Mouse (Mus musculus) heart, embryonic 14.5 days (tissue): ENCODE measurements at regions not wholly inside any gene's neighbourhood (a gene's known extent, or its start where the extent isn't known, plus 50 kb on each side); places are given as distances from the start of the nearest gene placed in this dataset.
A peak's percentile ranks its signal among the peaks of the same experiment; 100 is the strongest.

Experiments used
- ATAC-seq: fragments of 200-750 bp; cut with Nextera tagmentation; 2 replicates; pipeline ENCODE4 v1.8.0; 2017; ENCODE audit warnings: low read depth, moderate TSS enrichment; ENCODE audit not compliant: insufficient number of reproducible peaks, insufficient read depth, low FRiP score
- H3K27ac ChIP-seq, 2 experiments: fragments of 200-500 bp in 1 of 2; fragments of 300-500 bp in 1 of 2; sonication (generic) in 1 of 2; replicated peaks in 1 of 2; 2 replicates each; pipeline ENCODE4 v1.5.1; 2012 to 2014; ENCODE audit warnings: low read depth in 2 of 2, low read length in 2 of 2, control low read depth in 1 of 2, mild to moderate bottlenecking in 1 of 2, mixed read lengths in 1 of 2; ENCODE audit not compliant: control insufficient read depth in 1 of 2, insufficient read depth in 1 of 2
- H3K27me3 ChIP-seq: fragments of 300-500 bp; sonication (generic); 2 replicates; pipeline ENCODE4 v1.6.1; 2014; ENCODE audit warnings: mild to moderate bottlenecking, low read length, control low read depth; ENCODE audit not compliant: control insufficient read depth, insufficient read depth
- H3K36me3 ChIP-seq: fragments of 300-500 bp; sonication (generic); 2 replicates; pipeline ENCODE4 v1.6.1; 2014; ENCODE audit warnings: mild to moderate bottlenecking, control low read depth, low read length, mixed read lengths; ENCODE audit not compliant: control insufficient read depth, insufficient read depth
- H3K4me1 ChIP-seq, 2 experiments: fragments of 200-500 bp in 1 of 2; fragments of 300-500 bp in 1 of 2; sonication (generic) in 1 of 2; 2 replicates each; pipeline ENCODE4 v1.6.1; 2012 to 2014; ENCODE audit warnings: low read length in 2 of 2, control low read depth in 1 of 2, mixed read lengths in 1 of 2; ENCODE audit not compliant: control insufficient read depth in 2 of 2, insufficient read depth in 2 of 2
- H3K4me2 ChIP-seq: fragments of 300-500 bp; sonication (generic); 2 replicates; pipeline ENCODE4 v1.6.1; 2014; ENCODE audit warnings: mild to moderate bottlenecking, low read length
- H3K4me3 ChIP-seq, 2 experiments: fragments of 200-500 bp in 1 of 2; fragments of 300-500 bp in 1 of 2; sonication (generic) in 1 of 2; 2 replicates each; pipeline ENCODE4 v1.5.1; 2012 to 2014; ENCODE audit warnings: low read length in 2 of 2, mild to moderate bottlenecking in 2 of 2, control low read depth in 1 of 2, low read depth in 1 of 2, moderate library complexity in 1 of 2; ENCODE audit not compliant: control insufficient read depth in 1 of 2, insufficient read depth in 1 of 2
- H3K9ac ChIP-seq: fragments of 300-500 bp; sonication (generic); 2 replicates; pipeline ENCODE4 v1.6.1; 2014; ENCODE audit warnings: mild to moderate bottlenecking, low read length
- H3K9me3 ChIP-seq: fragments of 300-500 bp; sonication (generic); 2 replicates; pipeline ENCODE4 v1.6.1; 2016; ENCODE audit warnings: low read length, control low read depth; ENCODE audit not compliant: control insufficient read depth
- WGBS: fragments of 180-500 bp; shearing (Covaris S2); extraction: QIAGEN DNeasy Blood & Tissue Kit; methylation state at CpG from one replicate; pipeline ENCODE4 v1.1.7; 2014; 5-methylcytosine and 5-hydroxymethylcytosine counted together

DNA sequence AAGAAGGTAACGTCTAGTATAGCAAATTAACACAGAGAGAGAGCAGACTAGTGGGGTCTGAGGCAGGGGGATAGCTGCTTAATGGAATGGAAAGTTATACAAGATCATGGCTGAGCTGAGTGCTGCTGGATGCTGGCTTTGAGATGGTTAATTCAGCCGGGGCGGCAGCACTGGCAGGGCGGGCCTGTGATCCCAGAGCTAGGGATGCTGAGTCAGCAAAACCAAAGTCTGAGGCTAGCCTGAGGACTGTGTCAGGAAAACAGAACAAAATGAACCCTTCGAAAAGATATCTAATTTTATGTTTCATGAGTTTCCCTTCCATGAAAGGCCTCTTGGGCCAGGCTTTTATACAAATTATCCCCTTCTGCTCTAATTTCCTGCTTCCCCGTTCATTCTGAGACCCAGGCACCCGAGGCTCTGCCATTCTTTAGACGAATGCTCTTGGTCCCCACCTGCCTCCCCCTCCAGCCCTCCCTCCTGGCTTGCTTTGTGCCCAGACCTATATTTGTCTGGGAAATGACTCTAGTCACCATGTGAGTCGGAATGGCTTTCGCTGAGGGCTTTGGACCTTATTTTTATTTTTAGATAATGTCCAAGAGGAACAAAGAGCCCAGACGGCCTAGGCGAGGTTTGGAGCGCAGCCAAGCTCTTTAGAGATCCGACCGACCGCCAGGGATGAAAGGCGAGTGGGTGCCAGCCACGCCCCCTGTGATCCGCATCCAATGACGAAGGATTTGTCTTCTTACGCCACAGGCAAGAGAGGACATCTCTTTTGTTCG is 67.6 kb upstream of the Sec14l1 start:
- Histone ChIP-seq H3K4me1 (peaks cover 16 to 25% of the 10 kb centered on the region in 2 experiments), H3K9ac (peak overlapping the region; percentile 25; the same call in 1 of the 2 replicates), H3K4me2 (peak overlapping the region; percentile 42), H3K9me3 (no peaks in the 10 kb centered on the region), H3K27ac (peak overlapping the region; percentile 75 to 94), H3K36me3 (no peaks in the 10 kb centered on the region), H3K27me3 (0 out of 2 replicates have a peak, but pooled peaks cover 3% of the 10 kb centered on the region), H3K4me3 (no peak overlapping the region)
- WGBS, result 13% methylated on average over 22 of the region's 22 CpGs
- peak; percentile 48 for ATAC-seq

- Histone ChIP-seq H3K27ac (no peak overlapping the region), H3K4me2 (no peak overlapping the region), H3K4me3 (no peak overlapping the region), H3K27me3 (no peaks in the 10 kb centered on the region), H3K4me1 (peaks cover 16 to 21% of the 10 kb centered on the region in 2 experiments), H3K36me3 (no peaks in the 10 kb centered on the region), H3K9me3 (no peaks in the 10 kb centered on the region), H3K9ac (no peak overlapping the region)
- WGBS, result 83% methylated on average over 3 of the region's 3 CpGs
- ATAC-seq, result no peak
Measured at GRCm38 (mm10) chr11:117048911-117049310, 66.1 kb upstream of the Sec14l1 start.

DNA sequence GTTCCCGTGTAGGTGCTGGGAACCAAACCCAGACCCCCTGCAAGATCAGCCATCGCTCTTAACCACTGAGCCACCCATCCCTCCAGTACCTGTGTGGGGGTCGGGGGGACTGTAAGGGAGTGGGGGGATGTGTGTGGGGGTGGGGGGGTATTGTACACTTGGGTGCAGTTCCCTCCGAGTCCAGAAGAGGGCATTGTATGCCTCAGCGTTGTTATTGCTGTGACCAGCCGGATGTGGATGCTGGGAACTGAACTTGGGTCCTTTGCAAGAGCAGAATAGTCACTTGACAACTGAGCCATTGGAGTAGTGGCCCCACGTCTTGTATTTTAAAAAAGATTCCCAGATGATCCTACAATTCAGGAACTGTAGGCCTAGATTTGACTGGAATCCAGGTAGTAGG is 64.2 kb upstream of the Sec14l1 start:
- Histone ChIP-seq H3K4me3 (no peak overlapping the region), H3K27me3 (no peaks in the 10 kb centered on the region), H3K4me2 (no peak overlapping the region), H3K9ac (no peak overlapping the region), H3K9me3 (no peaks in the 10 kb centered on the region), H3K4me1 (peaks cover 16 to 21% of the 10 kb centered on the region in 2 experiments), H3K36me3 (no peaks in the 10 kb centered on the region), H3K27ac (no peak overlapping the region)
- ATAC-seq, result no peak
- 83% methylated on average over 7 of the region's 7 CpGs for WGBS

GRCm38 (mm10) chr11:117056958-117057357 is 58.0 kb upstream of the Sec14l1 start:
- ATAC-seq, result no peak
- Histone ChIP-seq H3K4me1 (peaks cover 17 to 21% of the 10 kb centered on the region in 2 experiments), H3K27me3 (peaks cover 3% of the 10 kb centered on the region; the same call in 1 of the 2 replicates), H3K9me3 (no peaks in the 10 kb centered on the region), H3K36me3 (no peaks in the 10 kb centered on the region), H3K9ac (no peak overlapping the region), H3K27ac (no peak overlapping the region), H3K4me2 (no peak overlapping the region), H3K4me3 (no peak overlapping the region)
- WGBS, result 10% methylated on average over 9 of the region's 9 CpGs

DNA sequence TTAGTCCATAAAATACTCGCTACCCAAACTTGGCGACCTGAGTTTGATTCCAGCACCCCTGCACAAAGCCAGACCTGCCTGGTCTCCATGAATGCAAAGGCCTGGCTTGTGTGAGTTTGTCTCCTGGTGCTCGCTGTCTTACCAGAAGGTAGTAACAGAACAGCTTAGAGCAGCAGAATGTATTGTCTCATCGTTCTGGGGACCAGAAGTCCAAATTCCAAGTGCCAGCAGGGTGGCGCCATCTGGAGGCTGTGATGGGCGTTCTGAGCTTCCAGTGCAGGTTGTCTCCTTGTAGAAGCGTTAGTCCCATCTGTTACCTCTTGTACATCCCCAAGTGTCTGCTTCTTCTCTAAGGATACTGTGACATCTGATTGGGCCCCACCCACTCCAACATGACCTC is 57.5 kb upstream of the Sec14l1 start:
- 37% methylated on average over 7 of the region's 7 CpGs for WGBS
- Histone ChIP-seq H3K4me3 (no peak overlapping the region), H3K27ac (no peak overlapping the region), H3K4me1 (peaks cover 16 to 21% of the 10 kb centered on the region in 2 experiments), H3K9ac (no peak overlapping the region), H3K27me3 (peaks cover 3% of the 10 kb centered on the region; the same call in 1 of the 2 replicates), H3K36me3 (no peaks in the 10 kb centered on the region), H3K4me2 (no peak overlapping the region), H3K9me3 (no peaks in the 10 kb centered on the region)
- no peak for ATAC-seq

- Histone ChIP-seq H3K9me3 (no peaks in the 10 kb centered on the region), H3K4me1 (peaks cover 17 to 27% of the 10 kb centered on the region in 2 experiments), H3K9ac (no peak overlapping the region), H3K4me2 (peak overlapping the region; percentile 11; the same call in 1 of the 2 replicates), H3K27me3 (peaks cover 3% of the 10 kb centered on the region; the same call in 1 of the 2 replicates), H3K27ac (no peak overlapping the region), H3K36me3 (no peaks in the 10 kb centered on the region), H3K4me3 (no peak overlapping the region)
- 0 out of 2 replicates have a peak, but pooled peaks have one; percentile 41 for ATAC-seq
- WGBS, result 26% methylated on average over 8 of the region's 8 CpGs
Measured at GRCm38 (mm10) chr11:117059120-117059519, 55.8 kb upstream of the Sec14l1 start.

GRCm38 (mm10) chr11:117059981-117060705 is 54.8 kb upstream of the Sec14l1 start:
- peaks cover 18 to 28% of the 10 kb centered on the region in 2 experiments for H3K4me1 ChIP-seq
- 7% methylated on average over 19 of the region's 19 CpGs for WGBS
- peak overlapping the region; percentile 33 to 50; a peak in 2 of 4 replicates for H3K27ac ChIP-seq
- H3K4me2 ChIP-seq, result peak overlapping the region; percentile 58
- peak overlapping the region; percentile 36; the same call in 1 of the 2 replicates for H3K9ac ChIP-seq
- peaks cover 3% of the 10 kb centered on the region; the same call in 1 of the 2 replicates for H3K27me3 ChIP-seq
- peak overlapping the region in 1 of 2 experiments; percentile 1; a peak in 1 of 4 replicates for H3K4me3 ChIP-seq
- no peaks in the 10 kb centered on the region for H3K9me3 ChIP-seq
- ATAC-seq, result no peak
- H3K36me3 ChIP-seq, result no peaks in the 10 kb centered on the region
